Mouse (Mus musculus): ENCODE measurements around the gene Bbc3.
"Not testable (repeated sequence)": the region's sequence is repeated elsewhere in the genome, so short reads cannot be mapped to it uniquely, and the experiment has no call there.

Bbc3 gene

GRCm38 (mm10) chr7:16294346-16294745 is 13.8 kb upstream of the Bbc3 start:
- peak; percentile 77 for DNase-seq (ENCODE audit: low read depth, low spot score)

DNA sequence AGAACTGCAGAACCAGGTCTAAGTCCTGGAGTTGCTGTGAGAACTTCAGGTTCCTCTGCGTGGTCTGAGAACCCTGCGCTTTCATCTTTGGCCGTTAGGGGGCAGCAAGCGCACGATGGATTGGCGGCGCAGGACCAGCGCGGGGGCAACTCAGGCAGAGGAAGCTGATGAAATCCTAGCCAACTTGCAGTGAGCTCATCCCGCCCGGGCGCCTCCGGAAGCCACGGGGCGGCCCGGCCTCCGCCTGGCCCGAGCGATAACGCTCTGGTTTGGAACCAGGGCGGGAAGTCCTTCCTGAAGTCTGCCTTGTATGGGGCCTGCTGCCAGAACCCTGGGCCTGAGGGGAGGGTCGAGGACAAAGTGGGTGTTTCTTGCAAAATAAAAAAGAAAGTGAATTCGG is 13.4 kb upstream of the Bbc3 start:
- peak; percentile 97 for DNase-seq (ENCODE audit: low read depth, low spot score)

- peak; percentile 92 for DNase-seq (ENCODE audit: low read depth, low spot score)
These were observed 12.8 kb upstream of the Bbc3 start for GRCm38 (mm10) chr7:16295321-16295900.

DNA sequence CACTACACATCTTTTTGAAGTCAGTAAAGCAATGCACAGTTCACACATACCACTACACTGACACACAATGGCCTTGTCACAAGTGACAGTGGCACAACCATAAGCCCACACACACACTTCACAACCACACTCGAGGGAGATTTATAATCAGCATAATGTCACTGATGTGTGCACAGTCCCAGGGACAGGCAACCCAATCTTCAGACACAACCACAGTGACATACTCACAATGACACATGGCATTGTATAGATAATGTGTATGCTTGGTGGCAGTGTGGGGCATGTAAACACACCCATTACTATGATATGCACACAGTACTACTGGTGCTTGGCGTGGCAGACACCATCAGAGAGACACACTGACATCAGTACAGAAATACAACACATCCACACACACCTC is 12.0 kb upstream of the Bbc3 start:
- peak; percentile 42 for DNase-seq (ENCODE audit: low read depth, low spot score)

- DNase-seq (ENCODE audit: low read depth, low spot score): peak; percentile 97
These were observed 11.3 kb upstream of the Bbc3 start for GRCm38 (mm10) chr7:16296766-16297390.

- DNase-seq (ENCODE audit: low read depth, low spot score): no peak
These were observed 10.6 kb upstream of the Bbc3 start for GRCm38 (mm10) chr7:16297616-16298015.

GRCm38 (mm10) chr7:16298927-16299326 is 9.3 kb upstream of the Bbc3 start:
- DNase-seq (ENCODE audit: low read depth, low spot score): no peak

DNA sequence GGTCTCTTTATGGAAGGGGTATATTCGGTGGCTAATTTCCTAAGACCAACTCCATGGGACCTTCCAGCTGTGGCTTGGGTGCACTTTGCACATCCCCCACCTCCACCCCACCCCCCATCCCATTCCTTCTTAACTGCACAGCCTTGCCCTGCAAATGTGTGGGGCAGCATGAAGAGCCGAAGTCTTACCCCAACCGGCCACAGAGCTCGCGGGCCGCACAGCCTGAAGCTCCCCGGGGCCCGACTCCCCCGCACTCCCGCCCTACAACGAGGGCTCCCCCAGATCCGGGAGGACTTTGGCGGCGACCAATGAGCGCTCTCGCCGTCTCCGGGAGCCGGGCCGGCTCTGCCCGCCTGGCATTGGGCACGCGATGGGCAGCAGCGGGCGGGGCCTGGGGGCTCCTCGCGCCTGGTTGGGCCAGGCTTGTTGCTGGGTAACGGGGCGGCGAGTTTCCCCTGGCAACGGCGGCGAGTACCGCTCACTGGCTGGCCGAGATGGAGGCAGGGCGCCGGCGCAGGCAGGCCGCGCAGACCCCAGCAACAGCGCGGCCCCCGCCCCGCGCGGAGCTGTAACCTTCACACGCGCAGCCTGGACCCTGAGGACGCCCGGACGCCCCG is 8.7 kb upstream of the Bbc3 start:
- peak; percentile 87 for DNase-seq (ENCODE audit: low read depth, low spot score)

DNA sequence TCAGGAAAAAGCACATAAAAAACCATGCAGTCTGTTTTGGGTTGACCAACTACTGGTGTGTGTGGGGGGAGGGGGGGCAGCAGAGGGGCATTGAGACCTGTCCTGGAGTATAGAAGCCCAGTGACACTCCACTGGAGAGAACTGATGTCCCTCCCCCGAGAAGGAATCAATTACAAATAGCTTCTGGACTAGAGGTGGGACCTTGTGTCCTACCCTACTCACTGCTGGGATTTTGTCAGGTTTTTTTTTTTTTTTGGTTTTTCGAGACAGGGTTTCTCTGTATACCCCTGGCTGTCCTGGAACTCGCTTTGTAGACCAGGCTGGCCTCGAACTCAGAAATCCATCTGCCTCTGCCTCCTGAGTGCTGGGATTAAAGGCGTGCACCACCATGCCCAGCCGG is 1.1 kb upstream of the Bbc3 start:
- not testable (repeated sequence) for DNase-seq (ENCODE audit: low read depth, low spot score)

GRCm38 (mm10) chr7:16308555-16309317 is 543 bp downstream of the Bbc3 start:
- DNase-seq (ENCODE audit: low read depth, low spot score): peak; percentile 40

DNA sequence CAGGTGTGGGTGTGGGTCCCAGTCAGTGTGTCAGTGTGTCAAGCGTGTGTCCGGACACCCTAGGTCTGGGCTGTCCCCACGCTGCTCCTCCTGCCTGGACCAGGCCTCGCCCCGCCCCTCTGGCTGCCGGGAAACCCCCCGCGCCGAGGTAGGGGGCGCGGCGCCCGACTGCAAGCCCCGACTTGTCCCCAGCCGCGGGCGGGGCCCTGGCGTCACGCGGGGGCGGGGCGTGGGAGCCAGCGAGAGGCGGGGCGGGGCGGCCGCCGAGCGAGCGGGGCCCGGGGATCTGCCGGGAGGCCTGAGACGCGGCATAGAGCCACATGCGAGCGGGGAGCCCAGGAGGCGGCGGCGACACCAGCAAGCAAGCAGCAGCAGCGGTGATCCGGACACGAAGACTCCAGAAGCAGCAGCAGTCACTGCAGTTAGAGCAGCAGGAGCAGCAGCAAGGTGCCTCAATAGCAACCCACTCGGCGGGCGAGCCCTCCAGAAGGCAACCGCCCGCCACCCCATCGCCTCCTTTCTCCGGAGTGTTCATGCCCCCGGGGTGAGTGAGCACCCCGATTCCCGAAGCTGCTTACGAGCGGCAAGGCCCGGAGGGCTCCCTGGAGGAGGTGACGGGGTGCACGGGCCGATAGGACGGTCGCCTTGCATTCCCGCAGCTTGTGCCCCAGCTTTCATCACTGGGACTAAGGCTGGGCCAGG is 1.3 kb downstream of the Bbc3 start:
- peak; percentile 94 for DNase-seq (ENCODE audit: low read depth, low spot score)

DNA sequence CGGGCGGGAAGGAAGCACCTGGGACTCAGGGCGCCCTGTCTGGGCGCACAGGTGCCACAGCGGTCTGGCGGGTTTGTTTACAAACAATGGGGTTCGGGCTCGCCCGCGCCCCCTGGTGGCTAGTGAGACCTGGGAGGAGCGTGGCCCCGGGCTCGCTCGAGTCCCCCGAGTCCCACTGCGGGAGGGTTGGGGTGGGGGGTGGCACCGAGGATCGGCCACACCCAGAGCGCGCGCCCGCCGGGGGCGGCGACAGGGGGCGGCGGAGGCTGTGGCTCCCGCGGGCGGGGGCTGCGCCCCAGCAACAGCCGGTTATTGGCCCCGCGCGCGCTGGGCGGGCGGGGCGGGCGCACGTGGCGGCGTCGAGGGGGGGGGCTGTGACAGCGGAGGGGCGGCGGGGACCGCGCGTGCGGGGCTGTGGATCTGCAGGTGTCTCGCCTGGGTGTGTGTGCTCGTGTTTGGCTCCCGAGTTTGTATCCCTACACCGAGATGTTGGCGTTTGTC is 1.9 kb downstream of the Bbc3 start:
- DNase-seq (ENCODE audit: low read depth, low spot score): peak; percentile 95

DNA sequence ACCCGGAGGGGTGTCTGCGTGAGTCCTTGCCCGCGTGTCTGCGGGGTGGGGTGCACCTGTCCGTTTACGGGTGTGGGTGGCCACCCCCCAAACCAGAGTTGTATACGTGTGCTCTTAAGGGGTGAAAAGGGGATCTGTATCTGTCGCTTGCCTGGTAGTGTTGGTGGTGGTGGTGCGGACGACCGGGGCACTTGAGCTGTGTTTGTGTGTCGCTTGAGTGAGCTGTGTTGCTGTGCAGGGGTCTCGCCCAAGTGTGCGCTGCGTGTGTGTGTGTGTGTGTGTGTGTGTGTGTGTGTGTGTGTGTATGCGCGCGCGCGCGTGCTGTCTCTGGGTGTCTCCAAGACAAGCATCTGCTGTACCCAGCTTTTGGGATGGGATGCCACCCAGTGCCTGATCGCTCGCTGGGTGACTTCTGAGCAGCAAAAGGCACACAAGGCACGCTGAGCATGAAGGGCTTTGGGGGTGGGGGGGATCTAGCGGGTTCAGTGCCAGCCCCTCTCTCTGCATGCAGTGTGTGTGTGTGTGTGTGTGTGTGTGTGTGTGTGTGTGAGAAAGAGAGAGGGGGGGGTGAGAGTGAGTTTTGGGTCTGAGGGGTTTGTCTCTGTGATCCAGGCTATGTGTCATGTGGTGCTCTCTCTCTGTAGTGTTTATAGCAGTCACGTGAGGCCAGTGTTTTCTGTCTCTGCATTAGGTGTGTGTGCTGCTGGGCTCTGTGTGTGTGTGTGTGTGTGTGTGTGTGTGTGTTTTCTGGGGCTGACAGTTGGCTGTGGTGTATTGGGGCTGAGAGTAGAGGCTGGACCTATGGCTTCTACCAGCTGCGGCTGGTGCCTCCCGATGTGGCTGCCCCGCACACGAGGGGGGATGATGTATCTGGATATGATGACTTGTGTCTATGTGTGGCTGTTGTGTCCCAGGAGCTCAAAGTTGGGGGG is 2.6 kb downstream of the Bbc3 start:
- peak; percentile 80 for DNase-seq (ENCODE audit: low read depth, low spot score)

DNA sequence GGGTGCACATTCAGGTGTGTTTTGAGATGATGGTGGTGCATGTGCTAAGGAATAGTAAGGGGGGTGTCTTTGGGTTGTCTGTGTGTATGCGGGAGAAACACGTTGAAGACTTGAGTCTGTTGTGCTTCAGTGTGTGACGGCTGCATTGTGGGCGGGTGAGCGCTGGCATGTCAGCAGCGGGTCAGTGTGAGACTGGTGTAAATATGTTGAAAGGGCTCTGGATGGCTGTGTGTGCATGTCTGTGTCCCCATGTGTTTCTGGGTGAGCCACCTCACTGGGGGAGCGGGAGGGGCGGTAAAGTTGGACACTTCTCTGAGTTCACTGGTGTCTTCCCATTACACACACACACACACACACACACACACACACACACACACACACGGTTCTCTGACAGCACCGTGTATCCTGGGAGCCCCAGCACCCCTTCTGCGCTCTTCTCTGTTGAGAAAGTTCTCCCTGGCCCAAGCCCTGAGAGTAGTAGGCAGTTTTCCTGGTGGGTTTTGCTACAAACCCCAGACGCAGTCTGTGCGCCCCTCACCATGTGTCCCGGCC is 3.3 kb downstream of the Bbc3 start:
- peak; percentile 75 for DNase-seq (ENCODE audit: low read depth, low spot score)

GRCm38 (mm10) chr7:16312011-16312671 is 3.9 kb downstream of the Bbc3 start:
- peak; percentile 44 for DNase-seq (ENCODE audit: low read depth, low spot score)

DNA sequence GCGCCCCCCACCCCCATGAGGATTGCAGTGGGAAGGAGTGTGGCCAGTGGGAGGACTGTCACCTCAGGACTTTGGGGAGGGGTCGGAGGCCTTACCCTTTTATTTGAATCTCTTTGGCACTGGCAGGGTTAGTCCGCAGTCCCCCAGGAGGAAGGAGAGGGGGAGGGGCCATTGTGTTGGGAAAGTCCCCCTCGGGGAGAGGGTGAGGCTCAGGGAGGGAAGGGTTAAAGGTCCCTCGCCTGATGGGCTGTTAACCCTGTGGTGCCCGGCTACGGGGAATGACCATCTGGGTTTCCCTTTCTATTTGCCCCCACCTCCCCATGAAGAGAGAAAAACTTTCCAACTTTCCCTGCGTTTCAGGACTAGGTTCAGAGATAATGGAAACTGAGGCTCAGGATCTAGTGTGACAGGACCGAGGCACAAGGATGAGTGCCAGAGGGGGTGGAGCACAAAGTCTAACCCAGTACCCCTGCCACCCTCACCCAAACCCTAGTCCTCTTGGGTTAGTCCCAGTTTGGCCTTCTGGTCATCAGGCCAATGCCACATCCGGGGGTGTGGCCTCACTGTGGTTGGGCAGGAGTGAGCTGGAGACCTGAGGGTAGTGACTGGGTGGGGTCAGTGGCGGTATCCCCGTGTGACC is 4.6 kb downstream of the Bbc3 start:
- peak; percentile 71 for DNase-seq (ENCODE audit: low read depth, low spot score)

GRCm38 (mm10) chr7:16313481-16314220 is 5.5 kb downstream of the Bbc3 start:
- peak; percentile 89 for DNase-seq (ENCODE audit: low read depth, low spot score)

- no peak for DNase-seq (ENCODE audit: low read depth, low spot score)
These were observed 6.1 kb downstream of the Bbc3 start for GRCm38 (mm10) chr7:16314221-16314775.

All from CD4-positive, CD25-positive, alpha-beta regulatory T cell, adult 2 months (primary cell).